Mouse (Mus musculus) cortical plate, adult 2 months (tissue): Measurements from ENCODE around the gene Gse1. TPM values are rescaled to one million over a fixed set of nuclear protein-coding genes. Genes with fewer than 3 reads are reported as not detected.

Source experiments
- H3K27ac ChIP-seq: fragments of 200-500 bp; 2 replicates; pipeline ENCODE4 v1.5.1; 2012; ENCODE audit warnings: low read length, control low read depth, inconsistent platforms; ENCODE audit not compliant: insufficient read depth
- H3K4me1 ChIP-seq: fragments of 200-500 bp; 2 replicates; pipeline ENCODE4 v1.6.1; 2011; ENCODE audit warnings: low read length; ENCODE audit not compliant: control insufficient read depth, insufficient read depth
- H3K4me3 ChIP-seq: fragments of 200-500 bp; 2 replicates; pipeline ENCODE4 v1.5.1; 2011; ENCODE audit warnings: mild to moderate bottlenecking, low read length, control low read depth; ENCODE audit not compliant: insufficient read depth
- CTCF ChIP-seq: fragments of 200-500 bp; IDR thresholded peaks from 2 replicates; pipeline ENCODE4 v1.5.1; 2011; ENCODE audit warnings: mild to moderate bottlenecking, control low read depth, low read length; ENCODE audit not compliant: insufficient read depth; ENCODE audit errors: extremely low read depth
- POLR2A ChIP-seq: fragments of 200-500 bp; IDR thresholded peaks from 2 replicates; pipeline ENCODE4 v1.6.1; 2011; ENCODE audit warnings: mild to moderate bottlenecking, low read length, control low read depth; ENCODE audit not compliant: insufficient read depth; ENCODE audit errors: extremely low read depth
- polyA plus RNA-seq: library from polyadenylated mRNA; depleted of rRNA; stranded (reverse); fragments of >200 nt; gene quantifications from 2 replicates; pipeline ENCODE4 v1.2.3, GENCODE M21; 2012

The Gse1 gene
- polyA plus RNA-seq, 1 experiment, result 41.0 TPM

- TF ChIP-seq CTCF (no peak), POLR2A (no peak)
- H3K4me3 ChIP-seq, result no peak overlapping the region
- no peak overlapping the region for H3K27ac ChIP-seq
- H3K4me1 ChIP-seq, result no peaks in the 10 kb centered on the region
Observed at GRCm38 (mm10) chr8:120211345-120211744, 16.9 kb upstream of the Gse1 start.

GRCm38 (mm10) chr8:120212596-120212995, 15.7 kb upstream of the Gse1 start:
- no peak for TF ChIP-seq CTCF
- TF ChIP-seq POLR2A, result no peak
- no peak overlapping the region for H3K4me3 ChIP-seq
- no peak overlapping the region for H3K27ac ChIP-seq

GRCm38 (mm10) chr8:120213229-120213628, 15.0 kb upstream of the Gse1 start:
- no peak overlapping the region for H3K27ac ChIP-seq
- TF ChIP-seq CTCF (no peak), POLR2A (no peak)

More at GRCm38 (mm10) chr8:120212596-120212995, 15.7 kb upstream of the Gse1 start:
- H3K4me1 ChIP-seq, result no peaks in the 10 kb centered on the region; the same call in 1 of the 2 replicates

GRCm38 (mm10) chr8:120213939-120214338, 14.3 kb upstream of the Gse1 start:
- TF ChIP-seq CTCF, result no peak
- no peak for TF ChIP-seq POLR2A

More at GRCm38 (mm10) chr8:120213229-120213628, 15.0 kb upstream of the Gse1 start:
- Histone ChIP-seq H3K4me1 (no peaks in the 10 kb centered on the region; the same call in 1 of the 2 replicates), H3K4me3 (no peak overlapping the region)

GRCm38 (mm10) chr8:120215416-120216141, 12.7 kb upstream of the Gse1 start:
- Histone ChIP-seq H3K4me3 (no peak overlapping the region), H3K27ac (no peak overlapping the region), H3K4me1 (no peaks in the 10 kb centered on the region; the same call in 1 of the 2 replicates)
- TF ChIP-seq CTCF, result no peak
- no peak for TF ChIP-seq POLR2A

More at GRCm38 (mm10) chr8:120213939-120214338, 14.3 kb upstream of the Gse1 start:
- Histone ChIP-seq H3K4me3 (no peak overlapping the region), H3K4me1 (no peaks in the 10 kb centered on the region; the same call in 1 of the 2 replicates), H3K27ac (no peak overlapping the region)

GRCm38 (mm10) chr8:120216855-120217830, 11.1 kb upstream of the Gse1 start:
- no peaks in the 10 kb centered on the region; the same call in 1 of the 2 replicates for H3K4me1 ChIP-seq
- no peak overlapping the region for H3K4me3 ChIP-seq
- TF ChIP-seq CTCF (no peak), POLR2A (no peak)
- no peak overlapping the region for H3K27ac ChIP-seq

GRCm38 (mm10) chr8:120222548-120222947, 5.7 kb upstream of the Gse1 start:
- H3K4me3 ChIP-seq, result no peak overlapping the region
- TF ChIP-seq CTCF, result no peak
- no peak for TF ChIP-seq POLR2A
- no peak overlapping the region for H3K27ac ChIP-seq

GRCm38 (mm10) chr8:120224521-120225420, 3.5 kb upstream of the Gse1 start:
- TF ChIP-seq CTCF, result no peak
- TF ChIP-seq POLR2A, result no peak
- no peak overlapping the region for H3K4me3 ChIP-seq
- H3K27ac ChIP-seq, result no peak overlapping the region
- H3K4me1 ChIP-seq, result no peaks in the 10 kb centered on the region

More at GRCm38 (mm10) chr8:120222548-120222947, 5.7 kb upstream of the Gse1 start:
- H3K4me1 ChIP-seq, result no peaks in the 10 kb centered on the region
